ENCODE assay signal across 15 mouse cellular contexts in the genomic region with DNA sequence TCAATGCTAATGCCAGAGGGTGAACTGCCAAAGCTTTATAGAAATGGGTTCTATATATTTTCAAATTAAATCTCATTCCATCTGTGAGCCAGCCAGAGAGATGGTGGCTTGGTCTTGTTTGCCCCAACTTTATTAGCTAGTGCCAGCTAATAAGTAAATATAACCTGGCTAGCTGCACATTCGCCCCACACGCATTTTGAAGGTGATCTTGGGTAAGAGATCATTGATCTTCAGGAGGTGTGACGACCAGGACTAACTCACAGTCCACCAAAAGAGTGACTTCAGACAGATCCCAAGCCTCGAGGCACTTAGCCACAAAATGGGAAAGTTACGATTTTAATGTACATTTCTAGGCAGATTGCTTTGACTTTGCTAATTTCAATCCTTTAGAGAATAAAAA.
"Had no signal": no experiment of that assay in that cellular context is flagged by ENCODE, and none has a peak within 500 bp of the region (broad histone marks: within the 10 kb centered on the region; RNA-seq: fewer than 3 reads in every experiment).

No protein-coding gene starts in this region.

- H3K9ac ChIP-seq: lung, embryonic 15.5 days; midbrain, embryonic 13.5 days; midbrain, embryonic 15.5 days; neural tube, embryonic 12.5 days; stomach, embryonic 15.5 days had no signal

- ATAC-seq: lung, postnatal 0 days; midbrain, embryonic 13.5 days; midbrain, embryonic 15.5 days had no signal

- H3K4me3 ChIP-seq: lung, embryonic 15.5 days; megakaryocyte, embryonic 14.5 days; midbrain, embryonic 13.5 days; midbrain, embryonic 15.5 days; neural tube, embryonic 12.5 days; stomach, embryonic 15.5 days had no signal

- H3K27ac ChIP-seq: lung, embryonic 15.5 days; macrophage; midbrain, embryonic 13.5 days; midbrain, embryonic 15.5 days; neural tube, embryonic 12.5 days; stomach, embryonic 15.5 days had no signal

- H3K36me3 ChIP-seq: lung, embryonic 15.5 days; midbrain, embryonic 13.5 days; midbrain, embryonic 15.5 days; neural tube, embryonic 12.5 days; stomach, embryonic 15.5 days had no signal

- DNase-seq: lung, adult 2 months; lung, postnatal 14 days; lung, postnatal 36 days; right cerebral cortex, postnatal 14 days; thymus, adult 2 months; thymus, postnatal 25 days; thymus, postnatal 4 days had no signal

- H3K4me2 ChIP-seq: midbrain, embryonic 13.5 days; midbrain, embryonic 15.5 days; neural tube, embryonic 12.5 days; stomach, embryonic 15.5 days had no signal

- H3K27me3 ChIP-seq: lung, embryonic 15.5 days; megakaryocyte, embryonic 14.5 days; midbrain, embryonic 13.5 days; midbrain, embryonic 15.5 days; neural tube, embryonic 12.5 days; stomach, embryonic 15.5 days had no signal

- H3K9me3 ChIP-seq: lung, embryonic 15.5 days; midbrain, embryonic 13.5 days; midbrain, embryonic 15.5 days; neural tube, embryonic 12.5 days; stomach, embryonic 15.5 days had no signal
